Mouse (Mus musculus) hindbrain, embryonic 15.5 days (tissue): ENCODE results near the gene G0s2. TPM values are rescaled to one million over a fixed set of nuclear protein-coding genes. Genes with fewer than 3 reads are reported as not detected.

Experiments used
- ATAC-seq: fragments of 200-750 bp; cut with Nextera tagmentation; 2 replicates; pipeline ENCODE4 v1.8.0; 2017; ENCODE audit warnings: low read depth, moderate number of reproducible peaks, moderate TSS enrichment; ENCODE audit not compliant: low FRiP score
- H3K27ac ChIP-seq: fragments of 300-500 bp; sonication (generic); replicated peaks from 2 replicates; pipeline ENCODE4 v1.5.1; 2015; ENCODE audit warnings: mild to moderate bottlenecking, inconsistent platforms
- H3K27me3 ChIP-seq: fragments of 300-500 bp; sonication (generic); 2 replicates; pipeline ENCODE4 v1.6.1; 2015; ENCODE audit warnings: control low read depth, inconsistent platforms
- H3K36me3 ChIP-seq: fragments of 300-500 bp; sonication (generic); 2 replicates; pipeline ENCODE4 v1.6.1; 2015; ENCODE audit warnings: control low read depth, inconsistent platforms
- H3K4me1 ChIP-seq: fragments of 300-500 bp; sonication (generic); replicated peaks from 2 replicates; pipeline ENCODE4 v1.6.1; 2015; ENCODE audit warnings: control low read depth, inconsistent platforms
- H3K4me2 ChIP-seq: fragments of 300-500 bp; sonication (generic); 2 replicates; pipeline ENCODE4 v1.6.1; 2015; ENCODE audit warnings: moderate library complexity, mild to moderate bottlenecking, inconsistent platforms
- H3K4me3 ChIP-seq: fragments of 300-500 bp; sonication (generic); 2 replicates; pipeline ENCODE4 v1.5.1; 2015; ENCODE audit warnings: mild to moderate bottlenecking, inconsistent platforms
- H3K9ac ChIP-seq: fragments of 300-500 bp; sonication (generic); 2 replicates; pipeline ENCODE4 v1.6.1; 2015; ENCODE audit warnings: inconsistent platforms
- H3K9me3 ChIP-seq: fragments of 300-500 bp; sonication (generic); 2 replicates; pipeline ENCODE4 v1.6.1; 2016; ENCODE audit warnings: control low read depth, inconsistent platforms
- WGBS: fragments of 180-500 bp; shearing (Covaris S2); methylation state at CpG from one replicate; pipeline ENCODE4 v1.1.7; 2015; 5-methylcytosine and 5-hydroxymethylcytosine counted together
- polyA plus RNA-seq: library from polyadenylated mRNA; unstranded; fragments of >200 nt; fragmentation: Nextera tagmentation; extraction: Ambion mirVana; gene quantifications from 2 replicates; pipeline ENCODE4 v1.2.1, GENCODE M21; 2015

Gene G0s2
- polyA plus RNA-seq, 1 experiment from 2014 or later = 8.2 TPM

DNA sequence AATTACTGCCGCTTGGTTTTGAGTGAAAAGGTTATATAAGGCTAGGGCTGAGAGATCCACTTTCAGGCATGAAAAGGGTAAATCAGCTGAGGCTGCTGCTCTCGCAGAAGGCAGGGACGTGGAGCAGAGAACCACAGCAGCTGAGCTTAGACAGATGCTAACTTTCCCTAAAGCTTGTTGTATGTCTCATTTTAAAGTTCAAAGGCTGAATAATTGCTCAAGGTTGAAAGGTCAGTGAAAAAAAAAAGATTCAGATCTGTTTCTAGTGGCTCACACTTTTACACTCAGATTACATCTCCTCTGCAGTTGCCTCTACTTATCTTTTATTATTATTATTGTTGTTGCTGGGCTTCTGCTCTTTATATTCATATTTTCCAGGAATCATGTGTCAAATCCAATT lies 47.5 kb downstream of the G0s2 start:
- Histone ChIP-seq H3K27ac (no peak overlapping the region), H3K4me1 (no peaks in the 10 kb centered on the region), H3K9me3 (no peaks in the 10 kb centered on the region), H3K4me2 (no peak overlapping the region), H3K9ac (no peak overlapping the region), H3K27me3 (no peaks in the 10 kb centered on the region), H3K4me3 (no peak overlapping the region), H3K36me3 (no peaks in the 10 kb centered on the region)
- WGBS = 20% methylated on average over 3 of the region's 3 CpGs
- no peak for ATAC-seq

Other genes starting within 250 kb of the G0s2 start
- gene Syt14, start 237.4 kb downstream of the G0s2 start, polyA plus RNA-seq = 5.8 and 5.9 TPM in 2 replicates
- gene Diexf, start 142.9 kb downstream of the G0s2 start, polyA plus RNA-seq = 6.7 and 7.2 TPM in 2 replicates
- gene Irf6, start 120.1 kb downstream of the G0s2 start, polyA plus RNA-seq = 0.72 and 0.75 TPM in 2 replicates
- gene A130010J15Rik, start 105.2 kb downstream of the G0s2 start, polyA plus RNA-seq = 11.1 and 11.8 TPM in 2 replicates
- 2.3 and 2.5 TPM in 2 replicates for gene Traf3ip3, start 71.5 kb downstream of the G0s2 start, polyA plus RNA-seq
- gene Lamb3, start 65.5 kb downstream of the G0s2 start, polyA plus RNA-seq = 0.54 and 0.56 TPM in 2 replicates
- gene Hsd11b1, start 9.1 kb downstream of the G0s2 start, polyA plus RNA-seq = 0.28 and 0.40 TPM in 2 replicates
- 40.5 and 41.0 TPM in 2 replicates for gene Camk1g, start 97.1 kb upstream of the G0s2 start, polyA plus RNA-seq